ENCODE assay signal across 8 mouse cellular contexts in genomic region chr5:67532756-67533255, GRCm38 (mm10).
A peak's percentile ranks its signal among the peaks of the same experiment; 100 is the strongest.
DNase-seq lines count a peak whose midpoint lies in the region; ATAC-seq lines count a peak whose summit lies in the region.

No protein-coding gene starts in this region.

- peak overlapping the region; percentile 57 for H3K4me2 ChIP-seq in forebrain, embryonic 13.5 days
- peak overlapping the region; percentile 47 for H3K4me2 ChIP-seq in midbrain, embryonic 12.5 days (replicated peaks)

- intact Hi-C loops in heart, postnatal 25 days (cut with DNase I), result loop anchor here (1.0 to 5.0 kb wide), 2 partner anchors 194 to 479 kb away; no protein-coding TSS in a partner anchor

- H3K4me3 ChIP-seq in forebrain, embryonic 13.5 days, result peak overlapping the region; percentile 23
- H3K4me3 ChIP-seq in midbrain, embryonic 12.5 days, result peak overlapping the region; percentile 5; the same call in 1 of the 2 replicates

- peak overlapping the region; percentile 31; the same call in 1 of the 2 replicates for H3K9ac ChIP-seq in forebrain, embryonic 13.5 days
- H3K9ac ChIP-seq in midbrain, embryonic 12.5 days (replicated peaks), result peak overlapping the region; percentile 20; the same call in 1 of the 2 replicates

- peak; percentile 71 for ATAC-seq in forebrain, embryonic 13.5 days
- peak; percentile 67 for ATAC-seq in midbrain, embryonic 12.5 days (ENCODE audit: low FRiP score, low read depth)
- no peak for ATAC-seq in megakaryocyte-erythroid progenitor cell, adult 5-6 weeks (replicated peaks; ENCODE audit: low FRiP score, low TSS enrichment, poor library complexity, severe bottlenecking)

- peak; percentile 12 for DNase-seq in urinary bladder, postnatal 14 days (ENCODE audit: low spot score)
- DNase-seq in urinary bladder, postnatal 25 days (ENCODE audit: low spot score), result no peak
- DNase-seq in heart, postnatal 25 days (ENCODE audit: low spot score), result peak; percentile 35
- peak; percentile 9 to 18 for DNase-seq in layer of hippocampus, postnatal 14 days (ENCODE audit: low spot score in 2 of 2)
- DNase-seq in c-Kit-positive CD71-positive TER-119-positive erythroid progenitor cells, embryonic 14.5 days (ENCODE audit: low spot score), result no peak

- no peaks in the 10 kb centered on the region for H3K36me3 ChIP-seq in forebrain, embryonic 13.5 days (ENCODE audit: poor library complexity, severe bottlenecking)
- no peaks in the 10 kb centered on the region for H3K36me3 ChIP-seq in midbrain, embryonic 12.5 days

- no peak overlapping the region for H3K27ac ChIP-seq in forebrain, embryonic 13.5 days
- H3K27ac ChIP-seq in midbrain, embryonic 12.5 days (replicated peaks), result no peak overlapping the region

- H3K27me3 ChIP-seq in forebrain, embryonic 13.5 days, result no peaks in the 10 kb centered on the region; the same call in 1 of the 2 replicates
- peaks cover 51% of the 10 kb centered on the region for H3K27me3 ChIP-seq in midbrain, embryonic 12.5 days

- 5% methylated on average over 15 of the region's 15 CpGs for WGBS in forebrain, embryonic 13.5 days
- WGBS in midbrain, embryonic 12.5 days, result 10% methylated on average over 15 of the region's 15 CpGs

- no peaks in the 10 kb centered on the region for H3K9me3 ChIP-seq in forebrain, embryonic 13.5 days (replicated peaks)
- H3K9me3 ChIP-seq in midbrain, embryonic 12.5 days, result no peaks in the 10 kb centered on the region

- peaks cover 8% of the 10 kb centered on the region; the same call in 1 of the 2 replicates for H3K4me1 ChIP-seq in forebrain, embryonic 13.5 days
- H3K4me1 ChIP-seq in midbrain, embryonic 12.5 days, result peaks cover 7% of the 10 kb centered on the region

Comparison
In these comparisons a context has a peak if more than half of its experiments do, and no peak if none do; other contexts are left out.
1. DNase-seq: peak in urinary bladder, postnatal 14 days (single experiment), heart, postnatal 25 days (single experiment) and layer of hippocampus, postnatal 14 days (2 of 2); none in urinary bladder, postnatal 25 days (single experiment) and c-Kit-positive CD71-positive TER-119-positive erythroid progenitor cells, embryonic 14.5 days (single experiment).